Mouse (Mus musculus) hindbrain, embryonic 12.5 days (tissue): Measurements from ENCODE around the gene Gm973. TPM values are rescaled to one million over a fixed set of nuclear protein-coding genes. Genes with fewer than 3 reads are reported as not detected.
"Not testable (repeated sequence)": the region's sequence is repeated elsewhere in the genome, so short reads cannot be mapped to it uniquely, and the experiment has no call there.

Experiments
- ATAC-seq: fragments of 200-750 bp; cut with Nextera tagmentation; 2 replicates; pipeline ENCODE4 v1.8.0; 2017; ENCODE audit warnings: moderate TSS enrichment; ENCODE audit not compliant: low FRiP score
- H3K27ac ChIP-seq: fragments of 300-500 bp; sonication (generic); 2 replicates; pipeline ENCODE4 v1.5.1; 2016; ENCODE audit warnings: mild to moderate bottlenecking
- H3K27me3 ChIP-seq: fragments of 300-500 bp; sonication (generic); 2 replicates; pipeline ENCODE4 v1.6.1; 2016; ENCODE audit warnings: mild to moderate bottlenecking
- H3K36me3 ChIP-seq: fragments of 300-500 bp; sonication (generic); 2 replicates; pipeline ENCODE4 v1.6.1; 2016; ENCODE audit warnings: mild to moderate bottlenecking
- H3K4me1 ChIP-seq: fragments of 300-500 bp; sonication (generic); 2 replicates; pipeline ENCODE4 v1.6.1; 2016
- H3K4me2 ChIP-seq: fragments of 300-500 bp; sonication (generic); replicated peaks from 2 replicates; pipeline ENCODE4 v1.6.1; 2016; ENCODE audit warnings: mild to moderate bottlenecking
- H3K4me3 ChIP-seq: fragments of 300-500 bp; sonication (generic); 2 replicates; pipeline ENCODE4 v1.5.1; 2016; ENCODE audit warnings: mild to moderate bottlenecking
- H3K9ac ChIP-seq: fragments of 300-500 bp; sonication (generic); 2 replicates; pipeline ENCODE4 v1.6.1; 2016; ENCODE audit warnings: mild to moderate bottlenecking, moderate library complexity
- H3K9me3 ChIP-seq: fragments of 300-500 bp; sonication (generic); replicated peaks from 2 replicates; pipeline ENCODE4 v1.6.1; 2016; ENCODE audit warnings: mild to moderate bottlenecking
- WGBS: fragments of 180-500 bp; shearing (Covaris S2); methylation state at CpG from one replicate; pipeline ENCODE4 v1.1.7; 2016; 5-methylcytosine and 5-hydroxymethylcytosine counted together
- polyA plus RNA-seq: library from polyadenylated mRNA; unstranded; fragments of >200 nt; fragmentation: Nextera tagmentation; extraction: Ambion mirVana; gene quantifications from 2 replicates; pipeline ENCODE4 v1.2.1, GENCODE M21; 2016

The Gm973 gene
- polyA plus RNA-seq, 1 experiment from 2014 or later = 6.0 TPM

- ATAC-seq = no peak
- WGBS = 85% methylated on average over 5 of the region's 5 CpGs
- H3K9ac ChIP-seq = no peak overlapping the region
Measured at GRCm38 (mm10) chr1:59625410-59625809, 109.3 kb downstream of the Gm973 start.

GRCm38 (mm10) chr1:59629194-59629593, 113.1 kb downstream of the Gm973 start:
- no peak for ATAC-seq
- Histone ChIP-seq H3K36me3 (no peaks in the 10 kb centered on the region), H3K27ac (no peak overlapping the region), H3K4me2 (no peak overlapping the region), H3K9ac (no peak overlapping the region), H3K27me3 (no peaks in the 10 kb centered on the region), H3K4me1 (no peaks in the 10 kb centered on the region), H3K9me3 (no peaks in the 10 kb centered on the region), H3K4me3 (no peak overlapping the region)
- 54% methylated on average over 6 of the region's 6 CpGs for WGBS

More at GRCm38 (mm10) chr1:59625410-59625809, 109.3 kb downstream of the Gm973 start:
- no peaks in the 10 kb centered on the region for H3K9me3 ChIP-seq
- no peak overlapping the region for H3K27ac ChIP-seq
- H3K27me3 ChIP-seq = no peaks in the 10 kb centered on the region
- H3K4me2 ChIP-seq = no peak overlapping the region
- no peak overlapping the region for H3K4me3 ChIP-seq
- H3K36me3 ChIP-seq = no peaks in the 10 kb centered on the region
- H3K4me1 ChIP-seq = no peaks in the 10 kb centered on the region

- not testable (repeated sequence) for H3K9me3 ChIP-seq, ATAC-seq, H3K4me3 ChIP-seq, H3K4me1 ChIP-seq, H3K27me3 ChIP-seq, H3K27ac ChIP-seq, H3K9ac ChIP-seq, H3K36me3 ChIP-seq, H3K4me2 ChIP-seq
- WGBS = 90% methylated on average over 6 of the region's 6 CpGs
Measured at GRCm38 (mm10) chr1:59630356-59630755, 114.3 kb downstream of the Gm973 start.

- Histone ChIP-seq H3K4me2 (no peak overlapping the region), H3K36me3 (no peaks in the 10 kb centered on the region), H3K27me3 (no peaks in the 10 kb centered on the region), H3K9me3 (no peaks in the 10 kb centered on the region), H3K27ac (no peak overlapping the region), H3K9ac (no peak overlapping the region), H3K4me1 (no peaks in the 10 kb centered on the region), H3K4me3 (no peak overlapping the region)
- no peak for ATAC-seq
- 77% methylated on average over 5 of the region's 5 CpGs for WGBS
Measured at GRCm38 (mm10) chr1:59631986-59632659, 116.1 kb downstream of the Gm973 start.

GRCm38 (mm10) chr1:59633056-59633455, 117.0 kb downstream of the Gm973 start:
- no peak overlapping the region for H3K4me3 ChIP-seq
- no peak overlapping the region for H3K4me2 ChIP-seq
- ATAC-seq = no peak
- 35% methylated on average over 6 of the region's 6 CpGs for WGBS
- H3K4me1 ChIP-seq = no peaks in the 10 kb centered on the region
- no peak overlapping the region for H3K27ac ChIP-seq
- H3K9ac ChIP-seq = no peak overlapping the region
- no peaks in the 10 kb centered on the region for H3K9me3 ChIP-seq
- H3K27me3 ChIP-seq = no peaks in the 10 kb centered on the region
- no peaks in the 10 kb centered on the region for H3K36me3 ChIP-seq

- H3K4me1 ChIP-seq = no peaks in the 10 kb centered on the region
- H3K9ac ChIP-seq = no peak overlapping the region
- no peak overlapping the region for H3K4me2 ChIP-seq
- peaks cover 12% of the 10 kb centered on the region; the same call in 1 of the 2 replicates for H3K36me3 ChIP-seq
- no peak overlapping the region for H3K4me3 ChIP-seq
- H3K9me3 ChIP-seq = no peaks in the 10 kb centered on the region
- H3K27ac ChIP-seq = no peak overlapping the region
- no peaks in the 10 kb centered on the region for H3K27me3 ChIP-seq
- 83% methylated on average over 1 of the region's 1 CpGs for WGBS
- no peak for ATAC-seq
Measured at GRCm38 (mm10) chr1:59636349-59636748, 120.3 kb downstream of the Gm973 start.

GRCm38 (mm10) chr1:59638371-59638770, 122.3 kb downstream of the Gm973 start:
- no peak overlapping the region for H3K27ac ChIP-seq
- no peak overlapping the region for H3K4me3 ChIP-seq
- H3K4me1 ChIP-seq = no peaks in the 10 kb centered on the region
- 80% methylated on average over 3 of the region's 3 CpGs for WGBS
- ATAC-seq = no peak
- no peak overlapping the region for H3K9ac ChIP-seq
- peaks cover 24% of the 10 kb centered on the region for H3K36me3 ChIP-seq
- no peaks in the 10 kb centered on the region for H3K9me3 ChIP-seq
- no peaks in the 10 kb centered on the region for H3K27me3 ChIP-seq
- H3K4me2 ChIP-seq = no peak overlapping the region

GRCm38 (mm10) chr1:59642488-59642887, 126.4 kb downstream of the Gm973 start:
- H3K4me1 ChIP-seq = no peaks in the 10 kb centered on the region
- H3K9me3 ChIP-seq = no peaks in the 10 kb centered on the region
- H3K36me3 ChIP-seq = peaks cover 37% of the 10 kb centered on the region
- H3K4me3 ChIP-seq = no peak overlapping the region
- H3K27ac ChIP-seq = no peak overlapping the region
- no peak for ATAC-seq
- WGBS = 96% methylated on average over 1 of the region's 1 CpGs
- no peak overlapping the region for H3K4me2 ChIP-seq
- no peaks in the 10 kb centered on the region for H3K27me3 ChIP-seq
- H3K9ac ChIP-seq = no peak overlapping the region

GRCm38 (mm10) chr1:59646502-59646901, 130.4 kb downstream of the Gm973 start:
- ATAC-seq, H3K4me2 ChIP-seq, H3K4me3 ChIP-seq, H3K9me3 ChIP-seq, H3K4me1 ChIP-seq, H3K9ac ChIP-seq, H3K27me3 ChIP-seq, H3K27ac ChIP-seq: not testable (repeated sequence)
- 91% methylated on average over 2 of the region's 2 CpGs for WGBS
- H3K36me3 ChIP-seq = peaks cover 42% of the 10 kb centered on the region

GRCm38 (mm10) chr1:59651201-59651819, 135.2 kb downstream of the Gm973 start:
- Histone ChIP-seq H3K9me3 (no peaks in the 10 kb centered on the region), H3K36me3 (peaks cover 40% of the 10 kb centered on the region), H3K27me3 (no peaks in the 10 kb centered on the region), H3K9ac (no peak overlapping the region), H3K27ac (no peak overlapping the region), H3K4me1 (no peaks in the 10 kb centered on the region), H3K4me3 (no peak overlapping the region), H3K4me2 (no peak overlapping the region)
- ATAC-seq = no peak
- 89% methylated on average over 3 of the region's 3 CpGs for WGBS

- WGBS = 97% methylated on average over 3 of the region's 3 CpGs
- Histone ChIP-seq H3K4me2 (no peak overlapping the region), H3K9ac (no peak overlapping the region), H3K27me3 (no peaks in the 10 kb centered on the region), H3K27ac (no peak overlapping the region), H3K9me3 (no peaks in the 10 kb centered on the region), H3K36me3 (peaks cover 28% of the 10 kb centered on the region), H3K4me3 (no peak overlapping the region), H3K4me1 (no peaks in the 10 kb centered on the region)
- no peak for ATAC-seq
Measured at GRCm38 (mm10) chr1:59653243-59653911, 137.3 kb downstream of the Gm973 start.

- 94% methylated on average over 7 of the region's 7 CpGs for WGBS
- no peak overlapping the region for H3K4me2 ChIP-seq
- ATAC-seq = no peak
- H3K27ac ChIP-seq = no peak overlapping the region
- H3K27me3 ChIP-seq = no peaks in the 10 kb centered on the region
- H3K4me3 ChIP-seq = no peak overlapping the region
- no peak overlapping the region for H3K9ac ChIP-seq
- H3K9me3 ChIP-seq = no peaks in the 10 kb centered on the region
- peaks cover 18% of the 10 kb centered on the region for H3K36me3 ChIP-seq
- H3K4me1 ChIP-seq = no peaks in the 10 kb centered on the region
Measured at GRCm38 (mm10) chr1:59656244-59657171, 140.4 kb downstream of the Gm973 start.
